In genomic region chr6:121013750-121014149, GRCm38 (mm10) we compare ENCODE assay signal across 7 mouse cellular contexts.
DNase-seq lines count a peak whose midpoint lies in the region; ATAC-seq and TF ChIP-seq lines count a peak whose summit lies in the region.

No protein-coding gene starts in this region.

- H3K27me3 ChIP-seq in kidney, embryonic 14.5 days (ENCODE audit: control insufficient read depth, insufficient read depth, low read length) = no peaks in the 10 kb centered on the region

- H3K9ac ChIP-seq in kidney, embryonic 14.5 days (ENCODE audit: low read depth, low read length) = no peak overlapping the region

- peak; percentile 54 for TF ChIP-seq CTCF in brain, embryonic 14.5 days (IDR thresholded peaks at IDR 0.05; ENCODE audit: borderline replicate concordance, extremely low read depth, insufficient read depth, insufficient read length)

- DNase-seq in urinary bladder, postnatal 14 days (ENCODE audit: low spot score) = peak; percentile 64
- DNase-seq in urinary bladder, postnatal 10 days (ENCODE audit: low spot score) = no peak
- DNase-seq in brain, embryonic 14.5 days (ENCODE audit: low read depth) = peak; percentile 48
- peak; percentile 15 to 49 for DNase-seq in thymus, postnatal 10 days (ENCODE audit: low spot score in 2 of 2)

- TF ChIP-seq POLR2A in brain, embryonic 14.5 days (IDR thresholded peaks at IDR 0.05; ENCODE audit: borderline replicate concordance, extremely low read depth, insufficient read depth, insufficient read length, poor library complexity, severe bottlenecking) = no peak

- H3K4me2 ChIP-seq in kidney, embryonic 14.5 days (replicated peaks; ENCODE audit: low read depth, low read length) = no peak overlapping the region

- no peaks in the 10 kb centered on the region for H3K9me3 ChIP-seq in kidney, embryonic 14.5 days (ENCODE audit: control insufficient read depth, low read length)

- 0 out of 2 replicates have a peak, but pooled peaks cover 4% of the 10 kb centered on the region for H3K4me1 ChIP-seq in kidney, embryonic 14.5 days (ENCODE audit: control insufficient read depth, insufficient read depth, low read length)

- no peak overlapping the region for H3K27ac ChIP-seq in kidney, embryonic 14.5 days (ENCODE audit: low read depth, low read length)

- no peak overlapping the region for H3K4me3 ChIP-seq in kidney, embryonic 14.5 days (ENCODE audit: low read length)

- WGBS in kidney, embryonic 14.5 days = 44% methylated on average over 9 of the region's 9 CpGs

- ATAC-seq in granulocyte monocyte progenitor cell, adult 5-6 weeks (replicated peaks; ENCODE audit: poor library complexity, severe bottlenecking) = peak; percentile 86
- ATAC-seq in kidney, embryonic 14.5 days (ENCODE audit: low FRiP score, low TSS enrichment) = 0 out of 2 replicates have a peak, but pooled peaks have one; percentile 36
- peak; percentile 91 for ATAC-seq in megakaryocyte, adult 5-6 weeks (ENCODE audit: poor library complexity, severe bottlenecking)

- peaks cover 6% of the 10 kb centered on the region; the same call in 1 of the 2 replicates for H3K36me3 ChIP-seq in kidney, embryonic 14.5 days (ENCODE audit: control insufficient read depth, insufficient read depth, low read length)

Comparison
In these comparisons a context has a peak if more than half of its experiments do, and no peak if none do; other contexts are left out.
1. ATAC-seq: peak in every context shown above with its lines; median percentile 91 in megakaryocyte, adult 5-6 weeks; 86 in granulocyte monocyte progenitor cell, adult 5-6 weeks; 36 in kidney, embryonic 14.5 days.